Mouse (Mus musculus) lung, postnatal 0 days (tissue): Measurements from ENCODE around the gene Cald1.
A peak's percentile ranks its signal among the peaks of the same experiment; 100 is the strongest.

ENCODE experiments used
- CTCF ChIP-seq: IDR thresholded peaks from 2 replicates; pipeline ENCODE4 v1.5.1; 2016; ENCODE audit warnings: antibody characterized with exemption, mild to moderate bottlenecking
- EP300 ChIP-seq: IDR thresholded peaks from 2 replicates; pipeline ENCODE4 v1.6.1; 2016; ENCODE audit warnings: antibody characterized with exemption, mild to moderate bottlenecking, control low read depth

DNA sequence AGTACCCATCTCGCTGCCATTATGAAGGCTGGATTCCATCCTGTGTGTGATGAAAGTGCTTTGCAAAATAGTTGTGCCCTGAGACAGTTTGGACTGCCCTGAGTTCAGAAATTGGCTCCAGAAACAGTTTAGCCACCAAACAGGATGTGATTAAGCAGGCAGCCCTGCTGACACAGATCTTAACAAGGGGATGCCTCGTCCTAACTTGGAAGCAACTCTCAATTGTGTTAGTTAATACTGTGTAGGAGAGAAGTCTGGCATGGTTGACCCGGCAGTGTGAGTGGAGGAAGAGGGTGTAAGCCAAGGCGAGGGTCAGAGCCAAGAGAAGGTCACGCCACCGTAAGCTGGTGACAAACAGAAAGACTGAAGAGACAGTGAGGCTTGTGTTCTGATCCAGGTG, 123.4 kb downstream of the Cald1 start:
- TF ChIP-seq CTCF = no peak
- peak; percentile 53; the same call in 1 of the 2 replicates for TF ChIP-seq EP300
